Mouse (Mus musculus) retina, embryonic 14.5 days (tissue): Measurements from ENCODE around the gene Dram1.

Experiments used
- DNase-seq: peaks from one replicate; pipeline ENCODE4 v3.0.0-alpha.2; 2015; ENCODE audit warnings: low spot score

Gene Dram1

DNA sequence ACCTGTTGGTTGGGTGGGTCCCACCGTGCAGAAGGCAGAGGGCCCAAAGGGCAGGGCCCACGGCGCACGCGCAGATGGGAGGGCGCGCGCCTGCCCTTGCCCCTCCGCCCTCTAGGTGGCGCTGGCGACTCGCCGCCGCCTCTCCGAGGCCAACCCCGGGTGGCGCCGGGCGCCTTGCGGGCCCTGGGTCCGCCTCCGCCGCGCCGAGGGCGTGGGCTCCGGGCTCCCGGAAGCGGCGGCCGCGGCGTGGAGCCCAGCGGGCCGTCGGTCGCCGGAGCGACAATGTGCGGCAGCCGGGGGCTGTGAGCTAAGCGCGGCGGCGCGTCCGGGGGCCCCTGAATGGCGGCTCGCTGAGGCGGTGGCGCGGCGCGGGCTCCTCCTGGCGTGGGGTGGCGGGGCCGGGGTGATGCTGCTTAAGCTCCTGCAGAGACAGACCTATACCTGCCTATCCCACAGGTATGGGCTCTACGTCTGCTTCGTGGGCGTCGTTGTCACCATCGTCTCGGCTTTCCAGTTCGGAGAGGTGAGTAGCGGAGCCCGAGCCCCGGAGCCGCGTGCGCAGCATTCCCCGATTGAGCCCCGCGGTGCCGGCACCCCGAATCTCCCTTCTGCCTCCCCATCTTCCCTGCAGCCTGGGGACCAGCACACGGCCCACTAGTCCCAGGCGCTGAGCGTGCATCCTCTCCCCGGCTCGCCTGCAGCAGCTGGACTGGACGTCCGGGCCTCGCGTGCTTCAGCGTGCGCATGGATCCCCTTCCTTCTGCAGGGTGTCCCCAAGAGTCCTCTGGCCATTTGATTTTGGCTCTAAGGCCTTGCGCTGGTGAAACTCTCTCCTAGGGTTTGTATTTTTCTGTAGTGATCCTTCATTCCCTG, at the start of gene Dram1, which contains the start of gene Gnptab:
Dram1 (minus strand) TSS at position 68 of the 873 bp plus-strand sequence.
Gnptab (plus strand) TSS at position 120 of the 873 bp plus-strand sequence.
- peak; percentile 86 for DNase-seq

DNA sequence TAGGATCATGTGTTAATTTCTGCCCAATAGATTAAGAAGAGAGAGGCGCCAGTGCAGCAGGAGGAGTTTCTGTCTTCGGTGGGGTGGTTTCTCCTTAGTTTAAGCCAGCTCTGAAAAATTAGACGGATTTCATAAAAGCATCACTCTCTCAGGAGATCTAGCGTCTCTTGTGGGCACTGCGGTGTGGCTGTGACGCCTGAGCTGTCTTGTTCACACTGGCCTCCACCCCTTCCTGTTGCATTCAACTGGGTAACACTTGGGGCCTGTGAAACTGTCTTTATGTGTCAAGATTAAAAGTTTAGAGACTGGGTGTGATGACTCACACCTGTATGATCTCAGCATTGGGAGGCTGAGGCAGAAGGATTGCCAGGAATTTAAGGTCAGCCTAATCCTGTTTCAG, 49.1 kb upstream of the Dram1 start:
- DNase-seq, result no peak

DNA sequence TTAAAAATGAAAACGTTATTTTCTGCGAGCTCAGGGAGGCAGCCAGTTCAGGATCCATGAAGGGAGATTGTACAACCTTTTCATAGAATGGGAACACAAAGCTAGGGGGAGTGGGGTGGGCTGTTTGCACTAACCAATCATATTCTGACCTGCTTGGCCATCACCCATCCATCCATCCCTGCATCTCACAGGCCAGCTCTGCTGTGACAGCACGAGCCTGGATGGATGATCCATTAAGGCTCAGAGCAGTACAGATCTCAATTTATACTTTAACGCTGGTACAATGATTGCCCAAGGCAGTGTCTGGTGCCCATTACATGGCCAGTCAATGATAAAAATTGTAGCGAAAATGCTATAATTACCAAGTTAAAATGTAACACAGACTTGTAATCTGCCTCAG, 48.0 kb upstream of the Dram1 start:
- no peak for DNase-seq

DNA sequence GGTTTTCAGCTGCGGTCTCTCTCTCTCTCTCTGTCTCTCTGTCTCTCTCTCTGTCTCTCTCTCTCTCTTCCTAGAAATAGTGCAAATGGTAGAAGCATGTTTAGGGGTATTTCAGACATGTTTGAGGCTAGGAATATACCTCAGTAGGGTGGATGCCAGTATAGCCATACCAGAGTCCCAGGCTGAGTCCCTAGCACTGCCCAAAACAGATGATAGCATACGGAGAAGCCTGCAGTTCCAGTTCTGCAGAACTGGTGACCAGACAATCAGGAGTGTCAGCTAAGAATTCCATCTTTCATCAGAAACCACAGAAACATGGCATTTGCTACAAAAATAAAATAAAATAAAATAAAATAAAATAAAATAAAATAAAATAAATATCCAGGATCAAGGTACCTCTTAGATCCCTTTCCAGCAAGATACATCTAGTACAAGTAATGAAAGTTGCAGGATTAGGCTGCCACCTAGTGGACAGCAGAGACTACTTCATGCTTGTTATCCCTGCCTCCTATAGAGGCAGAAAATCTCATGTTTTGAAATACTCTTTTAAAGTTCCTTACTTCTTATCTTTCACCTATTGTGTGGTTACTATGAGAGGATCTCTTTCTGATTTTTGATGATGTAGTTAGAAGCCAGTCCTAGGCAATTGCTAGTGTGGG, 47.4 kb upstream of the Dram1 start:
- DNase-seq, result peak; percentile 82

DNA sequence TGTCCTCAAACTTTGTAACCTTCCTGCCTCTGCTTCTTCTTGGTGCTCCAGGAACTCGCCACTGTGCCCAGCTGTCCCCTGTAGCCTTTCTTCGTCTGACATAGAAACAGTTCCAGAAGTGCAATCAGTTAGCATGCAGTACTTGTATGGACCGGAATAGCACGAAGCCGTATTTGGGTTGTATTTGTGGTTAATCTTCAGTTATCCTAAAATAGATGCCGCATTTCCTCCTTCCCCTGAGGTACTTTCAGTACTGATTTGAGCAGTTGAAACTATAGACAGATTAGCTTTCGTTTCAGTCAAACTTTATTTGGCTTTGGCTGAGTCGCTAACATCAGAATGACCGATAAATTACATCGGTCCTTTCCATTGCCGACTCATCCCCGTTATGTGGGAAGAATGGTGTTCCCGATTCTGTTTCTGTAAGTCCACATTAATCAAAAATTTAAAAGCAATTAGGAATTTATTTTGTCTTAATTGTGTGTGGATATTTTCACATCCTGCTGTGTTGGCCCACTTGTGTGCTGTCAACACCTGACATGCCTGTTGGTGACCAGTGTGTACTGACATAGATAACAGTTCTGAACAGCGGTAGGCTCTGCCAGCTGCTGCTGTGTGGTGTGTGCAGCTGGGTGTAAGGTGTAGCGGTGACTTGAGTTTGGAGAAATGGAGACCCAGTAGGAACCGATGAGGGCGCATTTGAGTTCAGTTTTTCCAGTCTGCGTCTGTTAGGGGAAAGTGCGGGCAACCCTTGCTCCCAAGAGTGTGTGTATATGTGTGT, 42.0 kb upstream of the Dram1 start:
- DNase-seq, result no peak

DNA sequence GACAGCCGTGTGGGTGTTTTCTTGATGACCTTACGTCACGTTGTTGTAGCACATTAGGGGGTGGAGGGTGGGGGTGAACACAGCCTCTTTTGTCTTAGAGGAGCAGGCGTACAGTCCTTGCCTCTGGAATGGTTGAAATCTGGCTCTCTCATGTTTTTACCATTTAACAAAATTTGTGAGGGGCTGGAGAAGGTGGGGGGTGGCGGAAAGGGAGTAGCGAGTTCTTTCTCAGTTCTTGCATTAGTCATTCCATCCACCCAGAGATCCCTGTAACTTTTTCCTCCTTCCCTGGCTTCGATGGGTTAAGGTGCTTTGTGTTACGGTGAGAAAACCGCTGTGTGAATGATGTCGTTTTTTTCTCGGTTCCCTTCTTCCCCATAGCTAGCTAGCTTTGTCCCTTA, 41.3 kb upstream of the Dram1 start:
- DNase-seq, result no peak

DNA sequence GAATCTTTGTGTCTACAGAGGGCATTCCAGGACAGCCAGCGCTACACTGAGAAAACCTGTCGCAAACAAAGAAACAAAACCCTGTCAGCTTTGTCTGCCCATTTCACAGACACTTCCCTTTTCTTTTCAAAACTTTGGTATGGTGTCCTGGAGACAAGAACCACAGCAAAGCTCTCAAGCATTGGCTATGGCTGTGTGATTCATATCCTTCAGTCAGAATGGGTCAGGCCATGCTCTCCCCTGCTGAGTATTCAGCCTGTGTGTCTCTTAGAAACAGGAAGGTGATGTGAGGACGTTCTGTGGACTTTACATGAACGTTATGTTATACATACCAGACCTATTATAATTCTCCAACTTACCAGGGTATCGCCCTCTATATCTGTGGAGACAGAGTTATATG, 38.8 kb upstream of the Dram1 start:
- DNase-seq, result no peak

DNA sequence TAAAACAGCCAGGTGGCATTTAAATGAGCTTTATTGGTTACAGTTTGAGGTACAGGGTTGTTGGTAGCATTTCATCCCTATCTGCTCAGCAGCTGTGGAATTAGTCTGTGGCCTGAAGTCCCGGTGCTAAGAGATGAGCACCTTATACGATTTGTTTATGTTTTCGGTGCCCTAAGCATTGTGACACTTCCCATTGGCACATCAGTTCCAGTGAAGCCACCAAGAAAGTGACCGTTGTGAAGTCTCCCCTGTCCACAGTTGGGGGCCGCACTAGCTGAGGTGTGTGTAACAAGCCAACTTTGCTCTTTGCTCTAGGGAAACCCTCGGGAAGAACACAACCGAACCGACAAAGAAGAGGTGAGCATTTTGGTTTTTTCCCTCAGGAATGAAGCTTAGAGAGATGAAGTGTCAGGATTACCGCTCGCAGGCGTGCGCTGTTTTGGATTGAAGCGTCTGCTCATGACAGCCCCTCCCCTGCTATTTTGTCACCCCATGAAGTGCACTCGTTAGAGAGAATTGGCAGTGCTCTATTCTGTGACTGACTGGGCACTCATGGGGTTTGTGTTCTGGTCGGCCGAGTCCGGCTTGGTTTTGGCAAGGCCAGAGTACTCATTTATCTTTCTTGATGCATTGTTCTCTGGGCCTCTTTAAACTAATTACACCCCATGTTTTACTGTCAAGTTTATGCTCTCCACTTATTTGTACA, 33.6 kb upstream of the Dram1 start:
- DNase-seq, result no peak

DNA sequence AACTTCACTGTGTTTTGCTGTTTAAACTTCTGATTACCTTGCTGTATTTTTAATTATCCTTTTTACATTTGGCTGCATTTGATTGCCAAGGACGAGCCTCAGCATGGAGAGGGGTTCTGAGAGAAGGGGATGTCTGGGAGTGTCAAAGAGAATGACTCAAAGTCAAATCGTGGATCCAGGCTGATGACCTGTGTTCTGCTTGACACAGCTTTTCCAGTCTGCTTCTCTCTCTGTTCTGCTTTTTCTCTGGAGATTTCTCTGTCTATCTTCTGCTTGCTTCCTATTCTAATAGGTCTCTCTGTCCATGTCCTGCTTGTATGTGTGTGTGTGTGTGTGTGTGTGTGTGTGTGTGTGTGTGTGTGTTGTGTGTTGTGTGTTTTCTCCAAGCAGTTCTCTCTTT, 30.9 kb upstream of the Dram1 start:
- DNase-seq, result no peak

DNA sequence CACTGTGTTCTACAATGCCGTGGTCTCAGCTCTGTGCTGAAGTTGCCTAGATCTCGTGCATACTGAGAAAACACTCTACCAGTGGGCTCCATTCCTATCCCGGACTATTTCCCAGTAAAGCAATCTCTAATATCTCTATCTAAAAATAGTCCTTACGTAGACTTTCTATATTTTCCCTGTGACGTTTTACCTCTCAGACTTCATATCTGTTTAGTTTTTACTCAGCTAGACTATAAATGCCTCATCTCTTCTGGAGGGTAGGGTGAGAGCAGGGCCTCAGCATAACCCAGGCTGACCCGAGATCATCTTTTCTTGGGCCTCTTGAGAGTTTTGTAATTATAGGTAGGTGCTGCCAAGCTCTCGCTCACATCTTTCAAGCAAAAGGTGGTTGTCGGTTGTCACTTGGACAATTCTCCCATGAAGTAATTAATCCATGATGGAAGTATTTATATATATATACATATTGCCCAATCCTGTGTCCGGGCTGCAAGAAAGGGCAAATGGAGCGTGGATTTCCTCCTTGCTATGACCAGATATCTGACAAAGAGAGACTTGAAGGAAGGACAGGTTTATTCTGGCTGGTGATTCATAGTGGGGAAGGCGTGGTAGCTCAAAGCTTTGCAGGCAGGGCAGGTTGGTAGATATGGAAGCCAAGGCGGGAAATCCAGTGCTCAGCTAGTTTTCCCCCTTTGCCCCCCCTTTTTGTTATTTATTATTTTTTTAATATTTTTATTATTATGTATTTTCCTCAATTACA, 29.2 kb upstream of the Dram1 start:
- DNase-seq, result no peak

DNA sequence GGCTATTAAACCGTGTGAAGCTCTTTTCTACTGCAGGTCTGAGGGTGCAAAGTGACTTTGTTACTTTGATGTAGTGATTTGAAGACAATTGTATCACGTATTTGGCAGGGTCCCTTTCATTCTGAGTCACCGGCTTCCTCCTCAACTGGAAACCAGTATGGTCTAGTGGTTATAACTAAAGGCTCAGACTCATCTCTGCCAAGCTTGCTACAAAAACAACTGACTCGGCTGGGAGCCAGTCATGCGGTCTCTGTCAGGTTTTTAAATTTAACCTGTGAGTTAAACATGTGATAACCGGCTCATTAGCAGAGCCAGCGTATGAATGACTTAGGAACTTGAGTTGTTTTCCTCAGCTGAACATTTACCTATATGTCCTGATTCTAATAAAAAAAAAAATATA, 26.9 kb upstream of the Dram1 start:
- DNase-seq, result no peak

DNA sequence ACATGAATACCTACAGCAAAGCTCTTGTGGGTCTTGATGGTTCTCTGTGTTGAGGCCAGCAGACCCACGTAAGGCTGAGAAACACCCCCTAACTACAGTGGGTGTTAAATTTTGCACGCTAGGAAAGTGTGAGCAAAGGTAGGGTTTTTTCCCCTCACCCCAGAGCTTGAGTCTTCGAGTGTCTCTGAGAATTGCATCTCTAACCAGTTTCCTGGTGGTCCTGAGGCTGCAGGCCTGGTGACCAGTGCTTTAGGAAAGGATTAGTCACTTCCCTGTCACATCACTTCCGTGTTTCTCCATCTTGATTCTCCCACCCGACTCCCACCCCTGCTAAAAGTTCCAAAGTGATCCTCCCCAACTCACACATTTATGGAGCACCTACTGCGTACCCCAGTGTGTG, 25.3 kb upstream of the Dram1 start:
- DNase-seq, result no peak

DNA sequence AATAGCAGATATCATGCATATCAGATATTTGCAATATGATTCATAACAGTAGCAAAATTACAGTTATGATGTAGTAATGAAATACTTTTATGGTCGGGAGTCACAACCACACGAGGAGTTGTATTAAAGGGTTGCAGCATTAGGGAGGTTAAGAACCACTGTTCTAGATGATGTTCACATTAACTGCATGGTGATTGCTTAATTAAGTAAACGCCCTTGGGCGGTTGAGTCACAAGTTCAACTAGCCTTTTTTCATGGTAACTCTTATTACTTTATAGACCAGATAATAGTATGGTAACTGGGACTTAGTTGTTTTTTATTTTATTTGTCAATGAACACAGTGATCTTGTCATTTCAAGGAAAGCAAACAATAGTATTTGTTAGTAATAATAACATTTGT, 24.1 kb upstream of the Dram1 start:
- no peak for DNase-seq

DNA sequence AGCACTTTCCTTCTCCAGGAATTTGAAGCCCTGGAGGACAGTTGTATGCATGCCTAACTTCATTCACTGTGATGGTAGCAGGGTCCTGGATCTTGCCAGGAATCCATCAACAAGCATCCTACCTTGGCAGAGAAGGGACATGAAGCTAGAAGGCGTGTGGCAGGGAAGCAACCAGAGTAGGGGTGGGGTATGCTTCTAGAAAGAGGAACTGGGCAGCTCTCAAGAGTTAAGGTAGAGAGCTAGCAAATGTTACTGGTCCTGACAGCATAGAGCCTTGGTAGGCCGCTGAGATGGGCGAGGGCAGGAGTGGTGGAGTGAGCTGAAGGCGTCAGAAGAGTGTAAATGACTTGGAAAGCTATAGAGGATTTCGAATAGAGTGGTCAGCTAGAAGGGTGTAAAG, 20.4 kb upstream of the Dram1 start:
- DNase-seq, result no peak

DNA sequence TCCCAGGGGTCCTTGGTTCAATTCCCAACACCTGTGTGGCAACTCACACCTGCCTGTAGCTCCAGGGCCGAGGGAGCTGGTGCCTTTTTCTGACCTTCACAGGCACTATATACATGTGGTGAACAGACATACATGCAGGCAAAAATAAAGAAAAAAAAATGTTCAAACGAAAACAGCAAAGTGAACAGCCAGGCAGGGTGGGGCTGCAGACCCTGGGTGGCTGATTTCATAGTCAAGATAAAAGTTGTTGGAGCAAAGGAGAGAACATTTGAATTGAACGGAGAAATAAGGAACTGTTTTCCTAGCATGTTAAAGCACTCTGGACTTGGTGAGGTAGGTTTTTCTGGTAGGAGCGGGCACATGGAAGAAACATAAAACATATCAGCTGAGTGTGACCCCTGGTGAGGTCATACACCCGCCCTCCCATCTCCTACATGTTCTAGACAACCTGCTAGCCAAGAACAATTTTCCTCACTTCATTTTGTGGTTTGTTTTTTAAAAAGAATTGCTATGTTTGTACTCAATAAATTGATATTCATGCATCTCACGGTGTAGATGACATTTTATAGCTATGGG, 19.9 kb upstream of the Dram1 start:
- DNase-seq, result no peak

DNA sequence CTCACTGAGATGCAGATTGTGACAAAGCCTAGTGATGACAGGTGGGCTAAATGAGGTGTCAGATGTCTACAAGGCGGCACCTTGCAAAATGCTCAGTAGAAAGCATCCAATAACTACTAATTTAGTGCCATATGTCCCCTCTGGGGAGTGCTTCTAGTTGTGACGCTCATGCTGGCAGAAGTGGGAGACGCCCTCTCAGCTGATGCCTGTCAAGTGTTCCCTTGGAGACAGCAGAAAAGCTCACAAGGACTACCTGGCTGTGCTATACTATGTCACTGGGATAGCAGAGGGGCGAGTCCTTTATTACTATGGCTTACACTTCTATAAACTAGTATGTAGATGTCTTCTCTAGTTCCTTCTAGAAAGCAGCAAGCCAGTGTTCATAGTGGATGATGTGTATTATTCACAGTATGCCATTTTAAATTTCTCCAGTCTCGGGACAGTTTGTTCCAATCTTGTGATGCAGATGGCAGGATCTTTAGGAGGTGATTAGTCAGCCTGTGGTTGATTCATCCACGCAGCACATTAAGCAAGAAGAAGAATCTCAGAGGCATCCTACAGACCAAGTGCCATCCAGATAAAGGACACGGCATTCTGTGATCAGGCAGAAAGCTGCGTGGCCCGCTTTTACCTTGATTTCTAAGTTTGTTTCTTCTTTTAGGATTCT, 13.4 kb upstream of the Dram1 start:
- no peak for DNase-seq

DNA sequence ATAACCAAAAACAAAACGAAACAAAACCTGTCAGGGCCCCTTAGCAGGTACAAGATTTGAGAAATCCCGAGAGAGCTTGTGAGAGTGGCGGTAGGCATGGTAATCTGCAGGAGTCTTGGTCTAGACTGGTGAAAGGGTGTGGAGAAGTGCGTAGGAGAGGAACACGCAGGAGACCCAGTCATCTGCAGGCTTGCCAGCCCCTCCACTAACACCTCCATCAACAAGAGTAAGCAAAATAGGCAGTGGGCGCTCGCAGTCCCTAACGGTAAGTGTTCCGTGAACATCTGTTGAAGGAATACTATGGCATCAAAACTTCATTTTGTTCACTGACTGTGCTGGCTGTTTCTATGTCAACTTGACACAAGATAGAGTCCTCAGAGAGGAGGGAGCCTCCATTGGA, 12.6 kb upstream of the Dram1 start:
- DNase-seq, result no peak

DNA sequence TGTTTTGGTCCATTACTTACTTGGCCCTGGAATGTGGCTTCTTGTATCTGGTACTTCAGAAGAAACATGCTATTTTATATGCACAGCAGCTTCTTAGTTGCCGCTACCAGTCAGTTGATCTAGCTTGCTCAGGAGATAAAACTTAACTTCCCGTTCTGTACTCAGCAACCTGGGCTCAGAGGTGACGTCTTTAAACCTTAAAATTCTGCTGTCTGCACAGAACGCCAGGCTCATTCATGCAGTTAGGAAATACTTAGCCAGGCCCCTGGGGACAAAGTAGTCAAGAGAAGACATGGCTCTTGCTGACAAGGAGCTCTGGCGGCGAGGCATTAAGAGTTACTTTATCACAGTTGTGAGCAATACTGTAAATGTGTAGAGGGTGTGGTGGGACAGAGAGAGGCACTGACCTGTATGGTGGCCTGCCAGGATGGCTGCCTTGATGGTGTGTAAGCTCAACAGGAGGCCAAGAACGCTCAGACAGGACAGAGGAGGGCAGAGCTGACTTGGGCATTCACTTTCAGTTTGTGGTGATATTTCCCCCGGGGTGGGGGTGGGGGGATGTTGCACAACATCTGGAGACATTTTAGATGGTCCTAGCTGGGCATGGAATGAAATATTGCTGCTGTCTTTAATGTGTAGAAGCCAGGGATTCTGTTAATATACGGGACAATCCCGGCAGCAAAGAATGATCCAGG, 11.4 kb upstream of the Dram1 start:
- DNase-seq, result no peak

DNA sequence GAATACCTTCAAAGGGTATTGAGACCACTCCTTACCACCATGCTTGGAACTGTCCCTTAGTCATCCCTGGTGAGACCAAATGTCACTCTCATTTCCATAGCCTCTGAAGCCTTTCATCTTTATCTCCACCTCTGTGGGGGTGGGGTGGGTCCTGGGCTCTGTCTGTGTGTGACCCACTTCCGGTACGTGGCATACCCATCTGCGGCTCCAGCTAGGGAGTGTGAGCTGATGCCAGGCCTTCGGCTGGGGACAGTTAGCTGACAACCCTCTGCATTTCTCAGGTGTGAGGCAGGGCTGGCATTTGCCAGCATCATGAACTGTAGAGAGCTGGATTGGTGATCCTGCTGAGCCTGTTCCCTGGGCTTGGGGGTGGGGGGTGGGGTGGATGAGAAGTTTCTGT, 10.7 kb upstream of the Dram1 start:
- DNase-seq, result no peak

DNA sequence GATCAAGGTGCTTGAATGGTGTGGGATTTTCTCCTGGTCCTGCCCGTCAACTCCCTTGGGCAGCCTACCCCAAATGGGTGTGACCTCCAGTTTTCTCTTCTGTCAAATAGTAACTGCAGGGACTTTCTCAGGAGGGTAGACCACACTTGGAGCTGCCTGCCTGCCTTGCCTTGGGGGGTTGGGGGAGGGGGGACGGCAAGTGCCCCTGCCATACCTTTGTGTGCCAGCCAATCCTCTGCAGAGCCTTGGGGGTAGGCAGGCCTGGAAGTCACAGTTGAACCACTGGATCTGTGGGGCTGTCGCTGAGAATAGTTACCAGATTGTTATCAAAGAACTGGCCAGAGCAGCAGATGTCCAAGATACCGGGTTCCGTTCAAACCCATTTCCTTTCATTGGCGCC, 7.4 kb upstream of the Dram1 start:
- no peak for DNase-seq
